7 mouse cellular contexts compared by ENCODE assay signal in genomic region chr2:119872371-119873104, GRCm38 (mm10). TPM values are rescaled to one million over a fixed set of nuclear protein-coding genes. Genes with fewer than 3 reads are reported as not detected.
DNase-seq lines count a peak whose midpoint lies in the region; ATAC-seq and TF ChIP-seq lines count a peak whose summit lies in the region.

No protein-coding gene starts in this region.

- H3K4me2 ChIP-seq in embryonic facial prominence, embryonic 15.5 days (replicated peaks) = peak overlapping the region; percentile 98
- H3K4me2 ChIP-seq in limb, embryonic 15.5 days = peak overlapping the region; percentile 94
- H3K4me2 ChIP-seq in midbrain, embryonic 16.5 days (ENCODE audit: low read length) = peak overlapping the region; percentile 89

- H3K4me3 ChIP-seq in embryonic facial prominence, embryonic 15.5 days (replicated peaks) = peak overlapping the region; percentile 66
- H3K4me3 ChIP-seq in limb, embryonic 15.5 days = peak overlapping the region; percentile 65
- H3K4me3 ChIP-seq in midbrain, embryonic 16.5 days (ENCODE audit: low read depth, low read length) = peak overlapping the region; percentile 63

- H3K9me3 ChIP-seq in embryonic facial prominence, embryonic 15.5 days (replicated peaks) = no peaks in the 10 kb centered on the region
- H3K9me3 ChIP-seq in limb, embryonic 15.5 days = no peaks in the 10 kb centered on the region
- H3K9me3 ChIP-seq in midbrain, embryonic 16.5 days (replicated peaks; ENCODE audit: control insufficient read depth, low read length, poor library complexity, severe bottlenecking) = no peaks in the 10 kb centered on the region

- peak overlapping the region; percentile 79 for H3K27ac ChIP-seq in embryonic facial prominence, embryonic 15.5 days (replicated peaks)
- peak overlapping the region; percentile 91 for H3K27ac ChIP-seq in limb, embryonic 15.5 days
- peak overlapping the region; percentile 96 for H3K27ac ChIP-seq in midbrain, embryonic 16.5 days (ENCODE audit: low read length)

- H3K9ac ChIP-seq in embryonic facial prominence, embryonic 15.5 days = peak overlapping the region; percentile 54
- H3K9ac ChIP-seq in limb, embryonic 15.5 days = peak overlapping the region; percentile 62
- peak overlapping the region; percentile 74 for H3K9ac ChIP-seq in midbrain, embryonic 16.5 days (ENCODE audit: low read depth, low read length)

- ATAC-seq in embryonic facial prominence, embryonic 15.5 days (ENCODE audit: insufficient number of reproducible peaks, low FRiP score, low TSS enrichment, low read depth) = peak; percentile 89
- peak; percentile 88 for ATAC-seq in limb, embryonic 15.5 days (ENCODE audit: insufficient number of reproducible peaks, low FRiP score, low TSS enrichment, low read depth)
- ATAC-seq in midbrain, embryonic 16.5 days = peak; percentile 92

- peaks cover 14% of the 10 kb centered on the region for H3K4me1 ChIP-seq in embryonic facial prominence, embryonic 15.5 days
- peaks cover 8% of the 10 kb centered on the region; the same call in 1 of the 2 replicates for H3K4me1 ChIP-seq in limb, embryonic 15.5 days
- H3K4me1 ChIP-seq in midbrain, embryonic 16.5 days (ENCODE audit: control insufficient read depth, insufficient read depth, low read length) = peaks cover 7% of the 10 kb centered on the region; the same call in 1 of the 2 replicates

- H3K27me3 ChIP-seq in embryonic facial prominence, embryonic 15.5 days = no peaks in the 10 kb centered on the region
- H3K27me3 ChIP-seq in limb, embryonic 15.5 days = no peaks in the 10 kb centered on the region
- 0 out of 2 replicates have a peak, but pooled peaks cover 2% of the 10 kb centered on the region for H3K27me3 ChIP-seq in midbrain, embryonic 16.5 days (ENCODE audit: control insufficient read depth, insufficient read depth, low read depth, low read length)

- TF ChIP-seq CTCF in brain, embryonic 14.5 days (IDR thresholded peaks at IDR 0.05; ENCODE audit: borderline replicate concordance, extremely low read depth, insufficient read depth, insufficient read length) = no peak

- no peaks in the 10 kb centered on the region for H3K36me3 ChIP-seq in embryonic facial prominence, embryonic 15.5 days
- H3K36me3 ChIP-seq in limb, embryonic 15.5 days = no peaks in the 10 kb centered on the region
- no peaks in the 10 kb centered on the region for H3K36me3 ChIP-seq in midbrain, embryonic 16.5 days (ENCODE audit: control insufficient read depth, insufficient read depth, low read length)

- under 1% methylated on average over 73 of the region's 73 CpGs for WGBS in embryonic facial prominence, embryonic 15.5 days
- WGBS in limb, embryonic 15.5 days = under 1% methylated on average over 72 of the region's 73 CpGs
- WGBS in midbrain, embryonic 16.5 days = under 1% methylated on average over 73 of the region's 73 CpGs

- DNase-seq in brain, embryonic 14.5 days (ENCODE audit: low read depth) = peak; percentile 91
- DNase-seq in heart, adult 9 months (ENCODE audit: low spot score in 2 of 2) = peak; percentile 59 to 67
- peak; percentile 62 for DNase-seq in kidney, adult 9 months
- peak; percentile 57 to 68 for DNase-seq in spleen, postnatal 10 days (ENCODE audit: low spot score in 2 of 2)

- no peak; the same call in 1 of the 2 replicates for TF ChIP-seq POLR2A in brain, embryonic 14.5 days (IDR thresholded peaks at IDR 0.05; ENCODE audit: borderline replicate concordance, extremely low read depth, insufficient read depth, insufficient read length, poor library complexity, severe bottlenecking)

RNA-seq across cellular contexts. Expression of gene Mga, which starts 24.5 kb away (rescaled TPM):
- polyA plus RNA-seq in brain, embryonic 14.5 days (2012; rRNA removed) = 22.7 and 31.0 TPM in 2 replicates
- polyA plus RNA-seq in embryonic facial prominence, embryonic 15.5 days (2015; fragmentation: Nextera tagmentation; extraction: Ambion mirVana) = 29.9 and 30.9 TPM in 2 replicates
- 25.3 and 25.6 TPM in 2 replicates for polyA plus RNA-seq in limb, embryonic 15.5 days (2015; fragmentation: Nextera tagmentation; extraction: Ambion mirVana)
- polyA plus RNA-seq in midbrain, embryonic 16.5 days (2015; fragmentation: Nextera tagmentation; extraction: Ambion mirVana) = 24.0 and 26.6 TPM in 2 replicates

Comparison
In these comparisons a context has a peak if more than half of its experiments do, and no peak if none do; other contexts are left out.
1. Peak in every context shown above with its lines: DNase-seq, ATAC-seq, H3K4me3 ChIP-seq and H3K27ac ChIP-seq.